Mouse (Mus musculus): ENCODE data around the gene Ak5.

- TF ChIP-seq CTCF (IDR thresholded peaks at IDR 0.05; ENCODE audit: control insufficient read depth, insufficient read depth, insufficient replicate concordance, low read depth, low read length) (no peak), POLR2A (IDR thresholded peaks at IDR 0.05; ENCODE audit: control insufficient read depth, low read depth, low read length) (no peak)
Measured at GRCm38 (mm10) chr3:152592767-152593425, 75.3 kb downstream of the Ak5 start.

All from testis, adult 2 months (tissue).